In the genomic region with DNA sequence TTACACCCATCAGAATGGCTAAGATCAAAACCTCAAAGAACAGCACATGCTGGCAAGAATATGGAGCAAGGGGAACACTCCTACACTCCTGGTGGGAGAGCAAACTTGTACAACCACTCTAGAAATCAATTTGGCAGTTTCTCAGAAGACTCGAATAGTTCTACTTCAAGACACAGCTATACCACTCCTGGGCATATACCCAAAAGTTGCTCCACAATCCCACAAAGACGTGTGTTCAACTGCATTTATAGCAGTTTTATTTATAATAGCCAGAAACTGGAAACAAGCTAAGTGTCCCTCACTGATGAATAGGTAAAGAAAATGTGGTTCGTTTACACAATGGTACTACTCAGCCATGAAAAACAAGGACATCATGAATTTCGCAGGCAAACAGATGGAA, we compare ENCODE assay signal across 23 mouse cellular contexts.
DNase-seq lines count a peak whose midpoint lies in the region; ATAC-seq lines count a peak whose summit lies in the region.
"Had no signal": no experiment of that assay in that cellular context is flagged by ENCODE, and none has a peak within 500 bp of the region (broad histone marks: within the 10 kb centered on the region; RNA-seq: fewer than 3 reads in every experiment).

No protein-coding gene starts in this region.

- DNase-seq in frontal cortex, postnatal 10 days (ENCODE audit: low spot score in 2 of 2): no peak
- DNase-seq in left cerebral cortex, adult 18-20 months (ENCODE audit: low spot score in 2 of 2): peak; percentile 8 to 26
- DNase-seq in left cerebral cortex, postnatal 4 days: no peak
- peak; percentile 15 to 34 for DNase-seq in right cerebral cortex, adult 2 months (ENCODE audit: low spot score in 2 of 2)
- DNase-seq in right cerebral cortex, postnatal 4 days: no peak
- no peak for DNase-seq in testis, postnatal 10 days (ENCODE audit: low spot score)
- no peak for DNase-seq in gastrocnemius, postnatal 25 days
- DNase-seq: adrenal gland, adult 8-10 months; cerebellum, adult 8-10 months; cerebellum, postnatal 36 days; gastrocnemius, postnatal 14 days; heart, adult 11 months; heart, postnatal 36 days; kidney, adult 8-10 months; kidney, postnatal 4 days; lung, postnatal 36 days; thymus, adult 18-20 months; thymus, postnatal 25 days had no signal

- peak; percentile 89 for ATAC-seq in frontal cortex, adult (ENCODE audit: low TSS enrichment)
- ATAC-seq: forebrain, embryonic 13.5 days; hindbrain, postnatal 0 days; intestine, embryonic 16.5 days; midbrain, embryonic 13.5 days had no signal

- intact Hi-C loops in left cerebral cortex, postnatal 4 days (cut with DNase I): no loop called here

Comparison
In these comparisons a context has a peak if more than half of its experiments do, and no peak if none do; other contexts are left out.
1. DNase-seq: peak in left cerebral cortex, adult 18-20 months (2 of 2) and right cerebral cortex, adult 2 months (2 of 2); none in frontal cortex, postnatal 10 days (0 of 2), left cerebral cortex, postnatal 4 days (single experiment), right cerebral cortex, postnatal 4 days (single experiment), testis, postnatal 10 days (single experiment) and gastrocnemius, postnatal 25 days (single experiment).